Mouse (Mus musculus): ENCODE results near the gene Cxcl14. TPM values are rescaled to one million over a fixed set of nuclear protein-coding genes. Genes with fewer than 3 reads are reported as not detected.

The Cxcl14 gene
- polyA plus RNA-seq, 1 experiment = 31.8 TPM

GRCm38 (mm10) chr13:56240012-56240770 is 56.2 kb downstream of the Cxcl14 start:
- Histone ChIP-seq H3K4me3 (replicated peaks; ENCODE audit: control insufficient read depth, low read depth, low read length) (no peak overlapping the region), H3K27ac (ENCODE audit: control insufficient read depth, insufficient read depth, low read depth, low read length, poor library complexity) (no peak overlapping the region), H3K4me1 (ENCODE audit: control insufficient read depth, insufficient read depth, low read length) (no peaks in the 10 kb centered on the region)
- 68% methylated on average over 16 of the region's 16 CpGs for WGBS
- TF ChIP-seq POLR2A (IDR thresholded peaks at IDR 0.05; ENCODE audit: borderline replicate concordance, control insufficient read depth, low read depth, low read length) = no peak
- TF ChIP-seq CTCF (IDR thresholded peaks at IDR 0.05; ENCODE audit: control insufficient read depth, insufficient read depth, low read length) = no peak

Other genes with a start within 250 kb of the Cxcl14 start
- gene H2afy, start 160.2 kb downstream of the Cxcl14 start, polyA plus RNA-seq (2011; ENCODE audit: insufficient read depth, insufficient read length, low replicate concordance, missing spikeins) = 99.1 and 137 TPM in 2 replicates
- 22.4 and 70.7 TPM in 2 replicates for gene Tifab, start 117.7 kb downstream of the Cxcl14 start, polyA plus RNA-seq (2011; ENCODE audit: insufficient read depth, insufficient read length, low replicate concordance, missing spikeins)
- gene Neurog1, start 44.4 kb downstream of the Cxcl14 start, polyA plus RNA-seq (2011; ENCODE audit: insufficient read depth, insufficient read length, low replicate concordance, missing spikeins) = not detected in 2 replicates
- not detected in 2 replicates for gene Gm3045, start 130.0 kb upstream of the Cxcl14 start, polyA plus RNA-seq (2011; ENCODE audit: insufficient read depth, insufficient read length, low replicate concordance, missing spikeins)
- gene Slc25a48, start 141.8 kb upstream of the Cxcl14 start, polyA plus RNA-seq (2011; ENCODE audit: insufficient read depth, insufficient read length, low replicate concordance, missing spikeins) = 0.45 TPM in 1 of 2 replicates, not detected in the other
- not detected in 2 replicates for gene Il9, start 185.7 kb upstream of the Cxcl14 start, polyA plus RNA-seq (2011; ENCODE audit: insufficient read depth, insufficient read length, low replicate concordance, missing spikeins)
- not detected in 2 replicates for gene Fbxl21, start 225.9 kb upstream of the Cxcl14 start, polyA plus RNA-seq (2011; ENCODE audit: insufficient read depth, insufficient read length, low replicate concordance, missing spikeins)